12 mouse cellular contexts compared by ENCODE assay signal in the genomic region with DNA sequence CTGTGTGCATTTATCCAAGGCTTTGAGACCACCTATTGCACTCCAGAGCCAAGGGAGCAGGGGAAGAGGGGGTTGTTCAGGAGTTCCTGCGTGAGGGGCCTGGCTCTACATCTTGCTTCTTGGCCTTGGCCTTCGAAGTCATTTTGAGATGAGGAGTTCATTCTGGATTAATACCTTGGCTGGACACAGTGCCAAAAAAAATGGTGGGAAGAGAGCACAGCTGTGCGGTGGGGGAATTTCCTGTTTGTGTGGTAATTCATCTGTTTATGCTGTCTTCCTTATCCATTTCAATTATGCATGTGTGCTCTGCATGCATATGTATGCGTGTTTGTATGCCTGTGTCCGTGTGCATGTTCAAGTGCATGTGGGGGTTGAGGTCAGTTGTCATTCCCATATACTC.
DNase-seq lines count a peak whose midpoint lies in the region; ATAC-seq lines count a peak whose summit lies in the region.
"Had no signal": no experiment of that assay in that cellular context is flagged by ENCODE, and none has a peak within 500 bp of the region (broad histone marks: within the 10 kb centered on the region; RNA-seq: fewer than 3 reads in every experiment).

No protein-coding gene starts in this region.

- peak; percentile 14 to 42 for DNase-seq in heart, postnatal 14 days
- DNase-seq in lung, postnatal 10 days, result peak; percentile 14
- DNase-seq in lung, postnatal 4 days, result no peak
- no peak for DNase-seq in left cerebral cortex, postnatal 36 days (ENCODE audit: low spot score in 2 of 2)
- no peak for DNase-seq in cerebellum, postnatal 14 days
- DNase-seq: thymus, adult 18-20 months had no signal

- H3K27me3 ChIP-seq in heart, embryonic 12.5 days (replicated peaks), result no peaks in the 10 kb centered on the region
- no peaks in the 10 kb centered on the region for H3K27me3 ChIP-seq in kidney, embryonic 16.5 days (ENCODE audit: insufficient read depth, low read length)
- H3K27me3 ChIP-seq in stomach, embryonic 15.5 days (replicated peaks), result no peaks in the 10 kb centered on the region
- H3K27me3 ChIP-seq: CH12.LX; heart, embryonic 15.5 days had no signal

- H3K4me2 ChIP-seq in heart, embryonic 12.5 days, result no peak overlapping the region
- H3K4me2 ChIP-seq in kidney, embryonic 16.5 days (replicated peaks; ENCODE audit: low read depth, low read length), result no peak overlapping the region
- peak overlapping the region; percentile 16; the same call in 1 of the 2 replicates for H3K4me2 ChIP-seq in stomach, embryonic 15.5 days
- H3K4me2 ChIP-seq: heart, embryonic 15.5 days had no signal

- WGBS in heart, embryonic 12.5 days, result 87% methylated on average over 5 of the region's 5 CpGs
- 54% methylated on average over 5 of the region's 5 CpGs for WGBS in kidney, embryonic 16.5 days
- WGBS in stomach, embryonic 15.5 days, result 36% methylated on average over 5 of the region's 5 CpGs

- intact Hi-C loops in heart, postnatal 14 days (cut with DNase I), result no loop called here
- intact Hi-C loops in left cerebral cortex, postnatal 36 days (cut with DNase I), result no loop called here

- H3K4me3 ChIP-seq in heart, embryonic 12.5 days, result no peak overlapping the region
- H3K4me3 ChIP-seq in kidney, embryonic 16.5 days (ENCODE audit: low read length), result no peak overlapping the region
- H3K4me3 ChIP-seq in stomach, embryonic 15.5 days (replicated peaks), result no peak overlapping the region
- H3K4me3 ChIP-seq: heart, embryonic 15.5 days had no signal

- H3K27ac ChIP-seq in heart, embryonic 12.5 days (ENCODE audit: poor library complexity, severe bottlenecking), result no peak overlapping the region
- peak overlapping the region; percentile 11 for H3K27ac ChIP-seq in kidney, embryonic 16.5 days (ENCODE audit: low read length)
- peak overlapping the region; percentile 75 for H3K27ac ChIP-seq in stomach, embryonic 15.5 days
- H3K27ac ChIP-seq: heart, embryonic 15.5 days; liver, embryonic 14.5 days had no signal

- no peaks in the 10 kb centered on the region for H3K36me3 ChIP-seq in heart, embryonic 12.5 days
- H3K36me3 ChIP-seq in kidney, embryonic 16.5 days (ENCODE audit: insufficient read depth, low read length), result no peaks in the 10 kb centered on the region
- H3K36me3 ChIP-seq in stomach, embryonic 15.5 days, result no peaks in the 10 kb centered on the region
- H3K36me3 ChIP-seq: heart, embryonic 15.5 days had no signal

- no peak overlapping the region for H3K9ac ChIP-seq in heart, embryonic 12.5 days
- no peak overlapping the region for H3K9ac ChIP-seq in kidney, embryonic 16.5 days (replicated peaks; ENCODE audit: low read length)
- H3K9ac ChIP-seq in stomach, embryonic 15.5 days, result no peak overlapping the region
- H3K9ac ChIP-seq: heart, embryonic 15.5 days; liver, embryonic 14.5 days had no signal

- H3K4me1 ChIP-seq in heart, embryonic 12.5 days (replicated peaks), result no peaks in the 10 kb centered on the region
- peaks cover 20% of the 10 kb centered on the region for H3K4me1 ChIP-seq in kidney, embryonic 16.5 days (ENCODE audit: insufficient read depth, low read length)
- H3K4me1 ChIP-seq in stomach, embryonic 15.5 days, result peaks cover 13% of the 10 kb centered on the region
- H3K4me1 ChIP-seq: heart, embryonic 15.5 days had no signal

- no peaks in the 10 kb centered on the region for H3K9me3 ChIP-seq in heart, embryonic 12.5 days (replicated peaks)
- no peaks in the 10 kb centered on the region for H3K9me3 ChIP-seq in kidney, embryonic 16.5 days (ENCODE audit: low read length)
- H3K9me3 ChIP-seq in stomach, embryonic 15.5 days, result no peaks in the 10 kb centered on the region
- H3K9me3 ChIP-seq: heart, embryonic 15.5 days had no signal

- ATAC-seq in heart, embryonic 12.5 days (ENCODE audit: insufficient number of reproducible peaks, low FRiP score), result no peak
- peak; percentile 23; the same call in 1 of the 2 replicates for ATAC-seq in kidney, embryonic 16.5 days (ENCODE audit: low FRiP score, low TSS enrichment)
- 0 out of 2 replicates have a peak, but pooled peaks have one; percentile 12 for ATAC-seq in stomach, embryonic 15.5 days (ENCODE audit: insufficient read depth, low FRiP score, low read depth)

Comparison
In these comparisons a context has a peak if more than half of its experiments do, and no peak if none do; other contexts are left out.
1. DNase-seq: peak in heart, postnatal 14 days (2 of 2) and lung, postnatal 10 days (single experiment); none in lung, postnatal 4 days (0 of 2), left cerebral cortex, postnatal 36 days (0 of 2) and cerebellum, postnatal 14 days (0 of 2).